Mouse (Mus musculus) embryo, embryonic 11.5 days (tissue): Measurements from ENCODE around the gene Zp2.

Experiments used
- DNase-seq: peaks from one replicate; pipeline ENCODE4 v3.0.0-alpha.2; 2012; ENCODE audit warnings: low read depth, low spot score

The Zp2 gene

DNA sequence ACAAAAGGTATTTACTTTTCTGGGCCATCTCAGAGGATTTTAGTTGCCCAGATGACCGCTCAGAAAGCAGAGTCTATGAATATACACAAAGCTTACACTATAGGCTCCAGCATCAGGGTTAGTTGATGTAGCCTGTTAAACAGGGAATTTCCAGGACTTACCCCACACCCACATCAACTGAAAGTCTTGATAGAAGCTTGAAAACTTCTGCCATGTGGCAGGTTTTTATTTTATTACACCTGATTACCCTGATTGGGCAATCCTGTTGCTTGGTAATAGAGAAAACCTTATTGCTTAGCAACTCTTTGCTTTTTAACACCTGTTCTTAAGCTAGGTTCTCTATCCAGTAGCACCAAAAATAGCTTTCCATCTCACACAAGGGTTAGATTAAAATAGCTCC is 2.3 kb downstream of the Zp2 start:
- no peak for DNase-seq

GRCm38 (mm10) chr7:120128951-120129350 is 16.1 kb downstream of the Zp2 start:
- DNase-seq: no peak

GRCm38 (mm10) chr7:120127686-120128059 is 17.4 kb downstream of the Zp2 start:
- DNase-seq: no peak

DNA sequence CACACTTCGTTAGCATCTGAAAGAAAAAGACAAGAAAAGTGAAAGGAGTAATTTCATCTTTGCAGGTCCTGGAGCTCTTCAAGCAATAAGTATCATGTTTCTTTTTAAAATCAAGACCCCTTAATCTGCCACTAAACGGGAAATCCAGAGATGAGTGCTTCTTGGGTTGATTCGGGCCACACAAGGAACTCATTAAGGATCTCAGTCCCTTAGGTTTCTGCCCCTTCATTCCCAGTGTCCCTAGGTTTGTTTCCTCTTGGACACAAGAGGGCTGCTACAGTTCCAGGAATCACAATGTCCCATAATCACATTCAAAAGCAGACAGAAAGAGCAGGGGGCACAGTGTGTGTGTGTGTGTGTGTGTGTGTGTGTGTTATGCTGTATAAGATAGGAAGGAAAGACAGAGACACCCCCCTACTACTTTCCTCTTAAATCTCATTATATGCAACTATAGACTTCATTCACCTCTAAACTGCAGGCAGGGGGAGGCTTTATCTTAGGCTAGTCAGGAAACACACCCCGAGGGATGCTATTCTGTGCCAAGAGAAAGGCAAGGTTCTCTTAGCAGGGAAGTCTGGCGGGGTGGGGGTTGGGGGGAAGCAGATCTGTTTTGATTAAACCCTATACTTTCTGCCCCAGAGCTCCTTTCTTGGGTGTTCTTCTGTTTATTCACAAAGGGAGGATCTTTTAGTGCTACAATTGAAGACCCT is 18.0 kb downstream of the Zp2 start:
- no peak for DNase-seq

- DNase-seq: peak; percentile 67
These were observed 20.2 kb downstream of the Zp2 start for GRCm38 (mm10) chr7:120124844-120125243.

DNA sequence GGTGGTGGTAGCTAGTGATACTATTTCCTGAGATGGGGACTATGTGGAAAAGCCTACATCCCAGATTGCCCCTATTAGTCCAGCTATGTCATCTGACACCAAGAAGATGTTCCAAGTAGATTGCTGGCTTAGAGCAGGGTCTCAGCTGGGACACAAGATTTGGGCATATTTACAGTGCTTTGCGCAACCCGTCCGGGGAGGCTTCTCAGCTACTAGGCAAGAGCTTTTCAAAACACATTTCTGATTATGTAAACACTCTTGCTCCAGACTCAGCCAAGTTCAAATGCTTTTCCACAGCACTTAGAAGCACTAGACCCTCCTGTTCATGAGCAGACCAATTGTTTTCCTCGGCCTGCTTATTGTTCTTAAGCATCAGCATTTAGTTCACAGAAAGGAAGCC is 21.3 kb downstream of the Zp2 start:
- no peak for DNase-seq

GRCm38 (mm10) chr7:120117529-120117928 is 27.6 kb downstream of the Zp2 start:
- DNase-seq: no peak

- DNase-seq: no peak
These were observed 28.1 kb downstream of the Zp2 start for GRCm38 (mm10) chr7:120116976-120117375.

DNA sequence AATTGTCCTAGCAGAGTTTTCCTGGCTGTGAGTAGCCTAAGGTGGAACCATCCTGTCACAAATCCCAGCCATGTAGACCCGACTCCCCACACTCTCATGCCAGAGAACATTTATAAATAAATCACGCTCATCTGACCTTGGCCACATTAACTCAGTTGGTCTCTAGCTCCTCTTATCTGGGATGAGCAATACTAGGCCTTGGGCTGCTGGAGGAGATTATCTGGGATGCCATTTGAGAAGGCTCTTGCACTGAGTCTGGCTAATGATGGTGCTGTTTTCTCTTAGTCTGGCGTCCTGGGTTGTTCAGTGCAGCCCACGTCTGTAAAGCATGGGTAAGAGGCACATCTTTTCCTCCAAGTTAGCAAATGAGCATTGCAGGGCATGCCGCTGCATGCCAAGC is 35.4 kb downstream of the Zp2 start:
- DNase-seq: no peak

DNA sequence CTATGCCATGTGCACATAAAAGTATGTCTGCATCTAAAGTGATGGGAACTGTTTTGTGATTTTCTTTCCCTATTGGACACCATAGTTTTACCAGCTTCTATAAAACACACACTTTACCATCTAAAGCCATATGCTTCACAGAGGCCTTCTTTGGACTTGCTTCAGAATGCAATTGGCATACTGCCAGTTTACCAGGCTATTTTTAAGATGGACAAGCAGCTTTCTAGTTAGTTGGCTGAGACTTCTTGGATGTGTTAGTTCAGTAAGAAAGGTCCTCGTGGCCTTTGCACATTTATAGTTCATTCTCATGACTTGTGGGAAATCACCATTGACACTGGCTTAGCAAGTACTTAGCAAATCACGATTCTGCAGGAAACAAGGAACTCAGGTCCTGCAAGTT is 38.7 kb downstream of the Zp2 start:
- DNase-seq: no peak

GRCm38 (mm10) chr7:120104975-120105374 is 40.1 kb downstream of the Zp2 start:
- no peak for DNase-seq

GRCm38 (mm10) chr7:120103019-120103567 is 42.0 kb downstream of the Zp2 start:
- DNase-seq: no peak

DNA sequence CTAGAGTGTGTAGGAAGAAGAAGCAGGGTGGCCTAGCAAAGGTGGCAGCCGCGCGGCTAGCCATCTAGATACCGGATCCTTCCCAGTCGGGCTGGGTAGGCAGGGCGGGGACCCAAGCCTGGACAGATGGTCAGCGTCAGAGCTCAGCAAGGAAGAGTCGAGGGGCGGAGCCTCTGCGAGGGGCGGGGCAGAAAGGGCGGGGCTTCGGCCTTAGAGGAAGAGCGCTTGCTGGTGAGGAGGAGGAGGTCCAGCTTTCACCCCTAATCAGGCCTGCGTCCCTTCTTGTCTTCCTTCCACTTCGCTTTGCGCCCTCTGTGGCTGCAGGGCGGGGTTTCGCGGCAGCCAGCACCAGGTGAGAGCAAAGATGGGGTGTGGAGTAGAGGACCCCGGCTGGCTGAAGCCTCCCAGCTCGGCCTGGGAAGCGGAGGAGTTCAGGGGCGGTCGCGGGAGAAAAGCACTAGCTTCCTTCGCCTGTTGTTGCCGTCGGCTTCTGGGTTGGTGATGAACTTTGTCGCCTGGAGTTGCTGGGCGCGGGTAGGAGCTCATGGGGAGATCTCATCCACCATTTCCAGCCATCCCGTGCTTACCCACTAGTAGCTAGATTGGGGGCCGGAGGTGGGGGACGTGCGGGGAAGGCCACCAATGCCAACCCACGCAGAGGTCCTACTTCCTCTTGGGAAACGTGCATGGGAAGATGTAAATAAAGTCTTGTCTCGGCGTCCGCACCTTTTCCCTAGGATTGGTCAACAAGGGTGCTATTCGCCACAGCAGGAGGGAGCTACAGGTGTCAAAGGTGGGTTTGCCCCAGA is 42.7 kb downstream of the Zp2 start, which contains the start of gene Tmem159:
Tmem159 (plus strand) TSS at position 190 of the 809 bp plus-strand sequence.
- DNase-seq: peak; percentile 77

- peak; percentile 51 for DNase-seq
These were observed 46.7 kb downstream of the Zp2 start for GRCm38 (mm10) chr7:120098403-120098802.

- DNase-seq: peak; percentile 51
These were observed 47.2 kb downstream of the Zp2 start for GRCm38 (mm10) chr7:120097845-120098244.

DNA sequence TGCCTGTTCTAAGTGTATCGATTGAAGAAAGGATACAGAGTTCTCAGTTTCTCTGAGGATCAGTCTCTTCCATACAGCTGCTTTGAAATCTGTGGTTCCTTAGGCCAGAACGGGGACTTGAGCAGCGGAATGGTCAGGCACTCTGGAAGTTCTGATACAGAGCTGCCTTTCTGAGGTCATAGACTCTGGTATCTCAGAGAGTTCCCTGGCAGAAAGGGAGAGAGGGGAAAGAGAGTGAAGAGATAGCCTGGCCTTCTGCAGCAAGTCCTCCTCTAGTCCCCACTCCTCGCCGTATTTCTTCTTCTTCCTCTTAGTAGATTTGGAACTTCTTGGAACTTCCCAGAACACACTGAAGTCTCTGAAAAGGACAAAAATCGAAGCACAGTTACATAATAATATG is 49.9 kb downstream of the Zp2 start, which contains the start of gene Dnah3:
Dnah3 (minus strand) TSS at position 101 of the 400 bp plus-strand sequence.
- DNase-seq: no peak

GRCm38 (mm10) chr7:120094216-120094615 is 50.9 kb downstream of the Zp2 start:
- no peak for DNase-seq

DNA sequence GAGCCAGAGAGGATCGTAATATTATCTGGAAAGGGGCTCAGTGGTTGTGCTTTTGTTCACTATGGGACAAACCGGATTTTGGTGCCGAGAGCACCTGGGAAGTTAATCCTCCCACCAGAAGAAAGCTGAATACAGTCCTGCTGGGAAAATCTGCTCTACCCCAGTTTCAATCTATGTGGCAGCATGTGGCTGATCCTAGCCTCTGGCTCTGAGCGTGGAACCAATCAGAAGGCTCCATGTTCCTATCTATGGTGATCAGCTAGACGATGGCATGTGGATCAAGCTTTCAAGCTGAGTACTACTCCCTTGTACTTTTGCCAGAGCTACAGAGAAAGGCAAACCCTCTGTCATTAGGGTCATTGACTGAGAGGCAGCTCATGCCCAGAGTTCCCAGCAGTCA is 52.1 kb downstream of the Zp2 start:
- DNase-seq: no peak

DNA sequence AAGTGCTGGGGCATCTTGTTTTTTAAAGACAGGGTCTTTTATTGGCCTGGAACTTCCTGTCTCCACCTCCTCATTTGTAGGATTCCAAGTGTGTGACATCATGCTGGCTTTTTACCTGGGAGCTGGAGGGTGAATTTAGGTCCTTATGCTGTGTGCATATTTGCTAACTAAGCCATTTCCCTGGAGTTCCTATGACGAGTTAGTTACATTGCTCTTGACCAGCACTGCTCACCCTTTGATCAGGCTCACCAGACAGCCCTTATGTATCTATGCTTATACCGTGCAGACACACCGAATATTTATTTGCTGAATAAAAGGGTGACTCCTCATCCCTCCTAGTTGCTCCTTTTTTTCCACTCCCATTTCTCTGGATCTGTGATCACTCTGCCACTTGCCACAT is 64.9 kb downstream of the Zp2 start:
- no peak for DNase-seq
